Mouse (Mus musculus): ENCODE measurements around the gene Gm38100.

Gene Gm38100

DNA sequence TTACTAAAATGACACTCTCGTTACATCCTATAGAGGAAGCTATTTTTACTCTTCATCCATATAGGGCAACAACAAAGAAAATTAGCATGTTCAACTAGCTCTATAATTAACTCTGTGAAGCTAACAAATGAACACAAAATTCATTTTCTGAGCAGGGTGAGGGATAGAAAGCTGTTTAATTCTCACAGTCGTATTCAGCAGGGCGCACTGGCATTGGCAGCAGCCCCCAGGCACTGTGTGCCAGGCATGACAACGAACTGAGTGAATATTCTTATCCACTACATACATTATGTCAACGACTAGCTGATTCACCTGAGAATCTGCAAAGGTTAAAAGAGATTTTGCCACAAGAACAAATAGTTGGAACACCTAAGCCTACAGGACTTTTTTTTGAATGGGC is 50.6 kb downstream of the Gm38100 start:
- no peak for DNase-seq

Data from lung, adult 18-20 months (tissue).